Mouse (Mus musculus): ENCODE data around the gene Bhmt2. TPM values are rescaled to one million over a fixed set of nuclear protein-coding genes. Genes with fewer than 3 reads are reported as not detected.

The Bhmt2 gene
- total RNA-seq, 2 experiments from 2014 or later = 0.14 to 0.20 TPM

GRCm38 (mm10) chr13:93648387-93649130 lies 25.5 kb downstream of the Bhmt2 start:
- no peak for DNase-seq (ENCODE audit: extremely low spot score in 1 of 2, low spot score in 1 of 2)

GRCm38 (mm10) chr13:93639636-93640035 lies 34.5 kb downstream of the Bhmt2 start:
- DNase-seq (ENCODE audit: extremely low spot score in 1 of 2, low spot score in 1 of 2) = no peak

- DNase-seq (ENCODE audit: extremely low spot score in 1 of 2, low spot score in 1 of 2) = no peak
Observed at GRCm38 (mm10) chr13:93637282-93638245, 36.5 kb downstream of the Bhmt2 start, which contains the start of gene Bhmt. Gene Bhmt (minus strand): TSS chr13:93637961.

GRCm38 (mm10) chr13:93636561-93636960 lies 37.5 kb downstream of the Bhmt2 start:
- no peak for DNase-seq (ENCODE audit: extremely low spot score in 1 of 2, low spot score in 1 of 2)

- no peak for DNase-seq (ENCODE audit: extremely low spot score in 1 of 2, low spot score in 1 of 2)
Observed at GRCm38 (mm10) chr13:93632927-93633326, 41.2 kb downstream of the Bhmt2 start.

GRCm38 (mm10) chr13:93630941-93631705 lies 43.0 kb downstream of the Bhmt2 start:
- DNase-seq (ENCODE audit: extremely low spot score in 1 of 2, low spot score in 1 of 2) = peak in 1 of 2 experiments; percentile 17

- DNase-seq (ENCODE audit: extremely low spot score in 1 of 2, low spot score in 1 of 2) = no peak
Observed at GRCm38 (mm10) chr13:93628861-93629260, 45.2 kb downstream of the Bhmt2 start.

GRCm38 (mm10) chr13:93614361-93614948 lies 59.6 kb downstream of the Bhmt2 start:
- no peak for DNase-seq (ENCODE audit: extremely low spot score in 1 of 2, low spot score in 1 of 2)

- no peak for DNase-seq (ENCODE audit: extremely low spot score in 1 of 2, low spot score in 1 of 2)
Observed at GRCm38 (mm10) chr13:93613771-93614170, 60.3 kb downstream of the Bhmt2 start.

GRCm38 (mm10) chr13:93612660-93613607 lies 61.2 kb downstream of the Bhmt2 start:
- DNase-seq (ENCODE audit: extremely low spot score in 1 of 2, low spot score in 1 of 2) = peak; percentile 66 to 93

GRCm38 (mm10) chr13:93608476-93608875 lies 65.6 kb downstream of the Bhmt2 start:
- no peak for DNase-seq (ENCODE audit: extremely low spot score in 1 of 2, low spot score in 1 of 2)

- no peak for DNase-seq (ENCODE audit: extremely low spot score in 1 of 2, low spot score in 1 of 2)
Observed at GRCm38 (mm10) chr13:93607701-93608100, 66.4 kb downstream of the Bhmt2 start.

- no peak for DNase-seq (ENCODE audit: extremely low spot score in 1 of 2, low spot score in 1 of 2)
Observed at GRCm38 (mm10) chr13:93606868-93607578, 67.1 kb downstream of the Bhmt2 start.

Other genes with a start within 250 kb of the Bhmt2 start
- 10 to 100 TPM; 40.5 to 41.8 TPM for gene Jmy, start 174.5 kb downstream of the Bhmt2 start, total RNA-seq (2021)
- gene Bhmt, start 36.3 kb downstream of the Bhmt2 start, total RNA-seq (2021) = not detected
- under 1 TPM; 0.22 to 0.23 TPM for gene Dmgdh, start 131 bp upstream of the Bhmt2 start, total RNA-seq (2021)
- gene Arsb, start 97.3 kb upstream of the Bhmt2 start, total RNA-seq (2021) = 100 to 1,000 TPM in 1 of 2 experiments, 10 to 100 TPM in 1; 96.6 to 102 TPM